Mouse (Mus musculus): ENCODE data around the gene 2510009E07Rik. TPM values are rescaled to one million over a fixed set of nuclear protein-coding genes. Genes with fewer than 3 reads are reported as not detected.

Gene 2510009E07Rik
- polyA plus RNA-seq, 1 experiment from 2014 or later: 12.8 TPM

- 71% methylated on average over 5 of the region's 5 CpGs for WGBS
- no peak overlapping the region for H3K27ac ChIP-seq (ENCODE audit: low read length)
- H3K36me3 ChIP-seq (ENCODE audit: control insufficient read depth, insufficient read depth, low read length): no peaks in the 10 kb centered on the region
- no peak for ATAC-seq
- H3K4me2 ChIP-seq (ENCODE audit: low read depth, low read length): no peak overlapping the region
- H3K4me1 ChIP-seq (ENCODE audit: control insufficient read depth, insufficient read depth, low read length): no peaks in the 10 kb centered on the region
- no peaks in the 10 kb centered on the region for H3K27me3 ChIP-seq (replicated peaks; ENCODE audit: control insufficient read depth, insufficient read depth, low read length)
- H3K4me3 ChIP-seq (ENCODE audit: low read length): no peak overlapping the region
- H3K9me3 ChIP-seq (ENCODE audit: control insufficient read depth, low read length): no peaks in the 10 kb centered on the region
- no peak overlapping the region for H3K9ac ChIP-seq (ENCODE audit: low read depth, low read length)
Observed at GRCm38 (mm10) chr16:21607651-21608040, 86.8 kb downstream of the 2510009E07Rik start.

- no peak overlapping the region for H3K27ac ChIP-seq (ENCODE audit: low read length)
Observed at GRCm38 (mm10) chr16:21607021-21607650, 87.3 kb downstream of the 2510009E07Rik start.

GRCm38 (mm10) chr16:21606249-21607020, 88.0 kb downstream of the 2510009E07Rik start:
- H3K36me3 ChIP-seq (ENCODE audit: control insufficient read depth, insufficient read depth, low read length): no peaks in the 10 kb centered on the region
- no peak overlapping the region for H3K4me3 ChIP-seq (ENCODE audit: low read length)
- no peaks in the 10 kb centered on the region for H3K9me3 ChIP-seq (ENCODE audit: control insufficient read depth, low read length)
- no peak for ATAC-seq
- H3K4me1 ChIP-seq (ENCODE audit: control insufficient read depth, insufficient read depth, low read length): no peaks in the 10 kb centered on the region
- WGBS: 81% methylated on average over 6 of the region's 6 CpGs
- no peaks in the 10 kb centered on the region for H3K27me3 ChIP-seq (replicated peaks; ENCODE audit: control insufficient read depth, insufficient read depth, low read length)
- no peak overlapping the region for H3K27ac ChIP-seq (ENCODE audit: low read length)
- H3K4me2 ChIP-seq (ENCODE audit: low read depth, low read length): no peak overlapping the region
- no peak overlapping the region for H3K9ac ChIP-seq (ENCODE audit: low read depth, low read length)

More at GRCm38 (mm10) chr16:21607021-21607650, 87.3 kb downstream of the 2510009E07Rik start:
- H3K9ac ChIP-seq (ENCODE audit: low read depth, low read length): no peak overlapping the region
- ATAC-seq: no peak
- H3K4me2 ChIP-seq (ENCODE audit: low read depth, low read length): no peak overlapping the region
- 73% methylated on average over 8 of the region's 8 CpGs for WGBS
- H3K27me3 ChIP-seq (replicated peaks; ENCODE audit: control insufficient read depth, insufficient read depth, low read length): no peaks in the 10 kb centered on the region
- H3K4me3 ChIP-seq (ENCODE audit: low read length): no peak overlapping the region
- H3K9me3 ChIP-seq (ENCODE audit: control insufficient read depth, low read length): no peaks in the 10 kb centered on the region
- no peaks in the 10 kb centered on the region for H3K4me1 ChIP-seq (ENCODE audit: control insufficient read depth, insufficient read depth, low read length)
- H3K36me3 ChIP-seq (ENCODE audit: control insufficient read depth, insufficient read depth, low read length): no peaks in the 10 kb centered on the region

- no peak overlapping the region for H3K27ac ChIP-seq (ENCODE audit: low read length)
- no peaks in the 10 kb centered on the region for H3K27me3 ChIP-seq (replicated peaks; ENCODE audit: control insufficient read depth, insufficient read depth, low read length)
- H3K36me3 ChIP-seq (ENCODE audit: control insufficient read depth, insufficient read depth, low read length): no peaks in the 10 kb centered on the region
- no peaks in the 10 kb centered on the region for H3K4me1 ChIP-seq (ENCODE audit: control insufficient read depth, insufficient read depth, low read length)
- 72% methylated on average over 6 of the region's 6 CpGs for WGBS
- H3K4me2 ChIP-seq (ENCODE audit: low read depth, low read length): no peak overlapping the region
- no peaks in the 10 kb centered on the region for H3K9me3 ChIP-seq (ENCODE audit: control insufficient read depth, low read length)
- no peak overlapping the region for H3K4me3 ChIP-seq (ENCODE audit: low read length)
- H3K9ac ChIP-seq (ENCODE audit: low read depth, low read length): no peak overlapping the region
- no peak for ATAC-seq
Observed at GRCm38 (mm10) chr16:21604354-21604753, 90.1 kb downstream of the 2510009E07Rik start.

Other genes starting within 250 kb of the 2510009E07Rik start
- gene Ehhadh, start 93.1 kb upstream of the 2510009E07Rik start, polyA plus RNA-seq (2015; fragmentation: Nextera tagmentation; extraction: Ambion mirVana): 20.2 and 25.9 TPM in 2 replicates
- gene Map3k13, start 99.7 kb upstream of the 2510009E07Rik start, polyA plus RNA-seq (2015; fragmentation: Nextera tagmentation; extraction: Ambion mirVana): 2.2 and 2.8 TPM in 2 replicates

All from intestine, embryonic 16.5 days (tissue).